Mouse (Mus musculus): ENCODE results near the gene Abca7. TPM values are rescaled to one million over a fixed set of nuclear protein-coding genes. Genes with fewer than 3 reads are reported as not detected.

The Abca7 gene
- polyA plus RNA-seq, 1 experiment from 2014 or later: 5.8 TPM

DNA sequence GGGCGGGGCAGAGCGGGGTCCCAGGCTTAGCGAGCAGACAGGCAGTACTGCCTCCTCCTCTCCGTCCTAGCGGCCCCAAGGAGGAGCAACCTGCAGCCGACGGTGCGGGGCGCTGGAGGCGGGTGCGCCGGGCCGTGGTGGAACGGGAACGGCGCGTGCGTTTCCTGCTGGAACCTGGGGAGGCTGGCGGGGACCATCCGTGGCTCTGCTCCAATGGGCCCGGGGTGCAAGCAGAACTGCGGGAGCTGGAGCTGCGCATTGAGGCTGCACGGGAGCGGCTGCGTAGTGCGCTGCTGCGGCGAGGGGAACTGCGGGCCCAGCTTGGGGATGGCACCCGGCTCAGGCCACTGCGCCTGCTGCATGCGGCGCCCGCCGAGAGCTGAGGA is 19.6 kb upstream of the Abca7 start:
- Histone ChIP-seq H3K9me3 (no peaks in the 10 kb centered on the region), H3K9ac (replicated peaks) (no peak overlapping the region), H3K4me2 (replicated peaks) (no peak overlapping the region), H3K27ac (no peak overlapping the region), H3K4me1 (replicated peaks) (peaks cover 10% of the 10 kb centered on the region), H3K36me3 (peaks cover 61% of the 10 kb centered on the region), H3K27me3 (peaks cover 17% of the 10 kb centered on the region), H3K4me3 (replicated peaks) (no peak overlapping the region)
- no peak for ATAC-seq
- 78% methylated on average over 36 of the region's 36 CpGs for WGBS

DNA sequence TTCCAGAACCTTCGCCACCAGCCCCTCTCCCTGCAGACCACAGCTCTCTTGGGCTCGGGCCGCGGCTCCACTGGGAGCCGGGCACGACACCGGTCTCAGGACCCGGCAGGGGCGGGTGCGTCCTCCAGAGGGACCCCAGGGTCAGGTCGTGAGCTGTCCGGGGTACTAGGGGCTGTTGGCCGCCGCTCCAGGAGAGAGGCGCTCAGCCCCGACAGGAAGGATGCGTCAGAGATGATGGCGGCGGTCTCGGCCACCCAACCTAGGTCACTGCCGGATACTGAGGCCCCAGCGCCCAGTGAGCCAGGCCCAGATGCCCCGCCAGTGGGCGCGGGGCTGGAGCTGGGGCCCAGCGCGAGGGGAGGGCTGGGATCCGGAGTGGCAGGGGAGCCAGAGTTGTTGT is 19.0 kb upstream of the Abca7 start:
- H3K9me3 ChIP-seq: no peaks in the 10 kb centered on the region
- no peak overlapping the region for H3K9ac ChIP-seq (replicated peaks)
- H3K27me3 ChIP-seq: peaks cover 11% of the 10 kb centered on the region
- no peak overlapping the region for H3K27ac ChIP-seq
- WGBS: 79% methylated on average over 28 of the region's 28 CpGs
- peaks cover 61% of the 10 kb centered on the region for H3K36me3 ChIP-seq
- H3K4me3 ChIP-seq (replicated peaks): no peak overlapping the region
- H3K4me2 ChIP-seq (replicated peaks): no peak overlapping the region
- H3K4me1 ChIP-seq (replicated peaks): peaks cover 14% of the 10 kb centered on the region
- no peak for ATAC-seq

DNA sequence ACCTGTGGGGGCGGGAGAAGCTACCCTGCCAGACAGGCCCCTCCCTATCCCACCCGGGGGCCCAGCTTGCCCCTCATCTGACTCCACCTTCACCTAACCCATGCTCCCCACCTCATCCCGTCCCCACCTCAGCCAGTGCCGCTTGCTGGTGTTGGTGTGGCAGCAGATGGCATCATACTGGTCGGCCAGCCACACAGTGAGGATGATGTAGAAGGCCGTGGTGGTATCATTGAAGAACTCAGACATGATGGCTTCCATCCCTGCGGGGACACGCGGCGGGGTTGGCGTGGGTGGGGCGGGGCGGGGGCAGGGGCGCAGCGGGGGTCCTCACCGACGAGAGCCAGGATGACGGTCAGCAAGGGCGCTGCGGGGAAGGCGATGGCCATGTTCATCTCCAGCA is 18.2 kb upstream of the Abca7 start:
- Histone ChIP-seq H3K36me3 (peaks cover 61% of the 10 kb centered on the region), H3K4me2 (replicated peaks) (no peak overlapping the region), H3K4me1 (replicated peaks) (peaks cover 22% of the 10 kb centered on the region), H3K9ac (replicated peaks) (no peak overlapping the region), H3K27me3 (peaks cover 3% of the 10 kb centered on the region), H3K9me3 (no peaks in the 10 kb centered on the region), H3K27ac (no peak overlapping the region), H3K4me3 (replicated peaks) (no peak overlapping the region)
- ATAC-seq: no peak
- WGBS: 96% methylated on average over 21 of the region's 21 CpGs

DNA sequence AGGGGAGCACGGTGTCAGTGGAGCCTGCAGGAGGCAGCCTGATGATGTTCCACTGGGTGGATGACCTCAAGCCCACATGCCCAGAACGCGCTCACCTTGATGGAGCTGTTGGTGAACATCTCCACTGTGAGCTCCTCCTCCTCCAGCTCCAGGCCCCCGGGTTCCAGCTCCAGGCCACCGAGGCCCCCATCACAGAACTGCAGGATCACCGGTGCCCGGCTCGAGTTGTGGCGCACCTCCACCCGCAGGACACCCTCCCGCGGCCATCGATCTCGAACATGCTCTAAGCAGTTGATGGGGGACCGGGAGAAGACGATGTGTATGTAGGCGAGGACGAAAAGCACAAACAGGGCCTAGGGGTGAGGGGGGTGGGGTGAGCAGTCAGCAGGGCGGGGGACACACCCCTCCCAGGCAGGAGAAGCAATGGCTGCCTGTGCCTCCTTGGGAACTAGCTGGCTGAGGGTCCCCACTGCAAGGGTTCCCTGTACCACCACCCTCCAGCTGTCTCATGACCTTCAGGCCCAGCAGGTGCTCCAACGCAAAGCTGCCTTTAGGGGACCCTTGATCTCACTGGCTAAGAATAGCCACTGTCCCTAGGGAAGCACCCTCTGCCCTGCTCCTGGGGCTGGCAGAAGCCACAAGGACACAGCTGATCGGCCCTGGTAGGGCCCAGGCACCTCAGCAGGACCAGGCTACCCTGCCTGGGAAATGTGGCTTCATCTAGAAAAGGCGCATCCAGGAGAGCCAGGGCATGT is 16.7 kb upstream of the Abca7 start:
- Histone ChIP-seq H3K4me3 (replicated peaks) (no peak overlapping the region), H3K27ac (no peak overlapping the region; the same call in 1 of the 2 replicates), H3K27me3 (no peaks in the 10 kb centered on the region), H3K9me3 (no peaks in the 10 kb centered on the region), H3K36me3 (peaks cover 52% of the 10 kb centered on the region), H3K9ac (replicated peaks) (no peak overlapping the region; the same call in 1 of the 2 replicates), H3K4me2 (replicated peaks) (no peak overlapping the region), H3K4me1 (replicated peaks) (peaks cover 28% of the 10 kb centered on the region)
- WGBS: 95% methylated on average over 22 of the region's 22 CpGs
- ATAC-seq: no peak

DNA sequence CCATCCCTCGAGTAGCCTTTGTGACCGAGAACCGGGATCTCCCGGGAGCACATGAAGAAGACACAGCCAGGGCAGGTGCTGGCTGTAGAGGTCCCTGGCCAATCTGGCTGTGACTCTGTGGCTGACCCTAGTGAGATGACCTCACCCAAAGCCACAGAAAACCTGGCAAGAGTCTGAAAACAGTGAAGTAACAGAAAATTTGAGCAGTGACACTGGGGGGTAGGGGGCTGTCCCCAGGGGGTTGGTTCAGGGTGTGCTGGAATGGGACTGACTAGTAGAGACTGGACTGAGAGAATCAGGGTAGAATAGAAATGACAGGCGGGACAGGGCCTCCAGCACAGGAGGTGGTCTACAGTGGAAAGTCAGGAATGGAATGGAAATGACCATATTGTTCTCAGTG is 13.1 kb upstream of the Abca7 start:
- Histone ChIP-seq H3K9ac (replicated peaks) (peak overlapping the region; percentile 85), H3K4me1 (replicated peaks) (peaks cover 43% of the 10 kb centered on the region), H3K27me3 (peaks cover 17% of the 10 kb centered on the region), H3K4me2 (replicated peaks) (peak overlapping the region; percentile 96), H3K9me3 (no peaks in the 10 kb centered on the region), H3K27ac (peak overlapping the region; percentile 96; the same call in 1 of the 2 replicates), H3K4me3 (replicated peaks) (peak overlapping the region; percentile 80), H3K36me3 (peaks cover 19% of the 10 kb centered on the region)
- ATAC-seq: no peak
- WGBS: 80% methylated on average over 5 of the region's 5 CpGs

DNA sequence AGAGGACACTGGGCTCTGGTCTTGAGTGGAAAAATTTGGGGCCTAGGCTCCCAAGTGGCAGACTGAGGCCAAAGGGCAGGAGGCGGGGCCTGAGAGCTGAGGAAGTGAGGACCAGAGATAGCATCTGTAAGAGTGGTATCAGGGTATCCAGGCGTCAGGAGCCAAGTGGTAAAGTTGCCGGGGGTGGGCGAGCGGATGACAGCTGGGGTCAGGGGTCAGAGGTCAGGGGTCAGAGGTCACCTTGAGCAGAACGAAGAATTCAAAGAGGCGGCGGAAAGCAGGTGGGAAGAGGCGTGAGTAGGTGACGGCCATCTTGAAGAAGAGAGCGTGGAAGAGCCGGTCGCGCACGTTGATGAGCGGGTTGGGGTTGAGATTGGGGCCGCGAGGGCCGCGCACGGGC is 12.6 kb upstream of the Abca7 start:
- Histone ChIP-seq H3K36me3 (peaks cover 14% of the 10 kb centered on the region), H3K4me3 (replicated peaks) (peak overlapping the region; percentile 80), H3K9me3 (no peaks in the 10 kb centered on the region), H3K4me2 (replicated peaks) (peak overlapping the region; percentile 96), H3K27me3 (peaks cover 22% of the 10 kb centered on the region), H3K27ac (peak overlapping the region; percentile 96), H3K9ac (replicated peaks) (peak overlapping the region; percentile 85), H3K4me1 (replicated peaks) (peaks cover 48% of the 10 kb centered on the region)
- WGBS: under 1% methylated on average over 21 of the region's 21 CpGs
- peak; percentile 6; the same call in 1 of the 2 replicates for ATAC-seq

DNA sequence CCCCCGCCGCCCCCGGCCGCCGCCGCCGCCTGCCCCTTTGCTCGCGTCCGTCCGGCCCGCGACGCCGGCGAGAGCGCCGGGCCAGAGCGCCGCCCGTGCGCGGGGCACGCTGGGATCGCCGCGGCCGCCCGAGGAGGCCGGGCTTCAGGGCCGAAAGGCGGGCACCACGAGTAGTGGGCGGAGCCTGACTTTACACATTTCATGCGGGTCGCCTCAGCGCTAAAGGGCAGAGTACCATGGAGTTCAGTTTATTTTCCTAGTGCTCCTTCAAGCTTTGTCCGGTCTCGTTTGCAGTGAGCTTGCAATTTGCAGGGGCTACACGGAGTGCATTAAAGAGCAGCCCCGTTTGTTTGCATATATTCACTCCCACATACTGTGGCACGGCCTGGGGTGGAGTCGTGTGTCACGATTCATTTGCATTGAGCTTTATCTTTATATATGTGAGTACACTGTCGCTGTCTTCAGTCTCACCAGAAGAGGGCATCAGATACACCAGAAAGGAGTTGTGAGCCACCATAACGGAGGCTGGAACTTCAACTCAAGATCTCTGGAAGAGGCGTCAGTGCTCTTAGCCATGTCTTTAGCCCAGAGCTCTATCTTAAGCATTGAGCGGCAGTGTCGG is 12.0 kb upstream of the Abca7 start, which contains the start of gene Tmem259:
TSS of gene Tmem259 (minus strand) at position 136 of the 622 bp plus-strand sequence.
- ATAC-seq: peak; percentile 84
- Histone ChIP-seq H3K9ac (replicated peaks) (peak within 1 kb of the TSS; percentile 85), H3K36me3 (peaks cover 8% of the 10 kb centered on the region), H3K27me3 (peaks cover 28% of the 10 kb centered on the region), H3K27ac (peak within 1 kb of the TSS; percentile 96), H3K4me3 (replicated peaks) (peak within 1 kb of the TSS; percentile 80), H3K4me2 (replicated peaks) (peak within 1 kb of the TSS; percentile 96), H3K9me3 (no peaks in the 10 kb centered on the region), H3K4me1 (replicated peaks) (peaks cover 49% of the 10 kb centered on the region)
- WGBS: under 1% methylated on average over 42 of the region's 49 CpGs

DNA sequence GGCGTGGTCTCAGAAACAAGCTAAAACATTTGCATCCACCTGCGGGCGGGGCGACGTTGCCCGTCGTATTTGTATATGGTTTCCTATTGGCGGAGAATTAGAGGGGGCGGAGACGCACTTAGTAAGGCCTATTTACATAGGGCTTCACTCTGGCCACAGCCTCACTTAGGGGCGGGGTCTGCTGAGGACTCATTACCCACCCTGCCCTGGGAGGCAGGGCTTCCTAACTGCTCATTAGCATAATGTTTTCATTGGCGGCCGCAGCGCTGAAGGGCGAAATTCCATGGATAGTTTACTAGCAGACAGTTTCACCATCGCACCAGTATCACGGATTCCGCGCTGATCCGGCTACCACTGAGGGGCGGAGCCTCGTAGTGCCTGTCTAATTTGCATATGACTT is 11.4 kb upstream of the Abca7 start:
- ATAC-seq: peak; percentile 91
- Histone ChIP-seq H3K36me3 (0 out of 2 replicates have a peak, but pooled peaks cover 4% of the 10 kb centered on the region), H3K4me3 (replicated peaks) (peak overlapping the region; percentile 80), H3K9me3 (no peaks in the 10 kb centered on the region), H3K27me3 (peaks cover 34% of the 10 kb centered on the region), H3K4me1 (replicated peaks) (peaks cover 49% of the 10 kb centered on the region), H3K27ac (peak overlapping the region; percentile 96), H3K9ac (replicated peaks) (peak overlapping the region; percentile 85), H3K4me2 (replicated peaks) (peak overlapping the region; percentile 96)
- under 1% methylated on average over 22 of the region's 22 CpGs for WGBS

DNA sequence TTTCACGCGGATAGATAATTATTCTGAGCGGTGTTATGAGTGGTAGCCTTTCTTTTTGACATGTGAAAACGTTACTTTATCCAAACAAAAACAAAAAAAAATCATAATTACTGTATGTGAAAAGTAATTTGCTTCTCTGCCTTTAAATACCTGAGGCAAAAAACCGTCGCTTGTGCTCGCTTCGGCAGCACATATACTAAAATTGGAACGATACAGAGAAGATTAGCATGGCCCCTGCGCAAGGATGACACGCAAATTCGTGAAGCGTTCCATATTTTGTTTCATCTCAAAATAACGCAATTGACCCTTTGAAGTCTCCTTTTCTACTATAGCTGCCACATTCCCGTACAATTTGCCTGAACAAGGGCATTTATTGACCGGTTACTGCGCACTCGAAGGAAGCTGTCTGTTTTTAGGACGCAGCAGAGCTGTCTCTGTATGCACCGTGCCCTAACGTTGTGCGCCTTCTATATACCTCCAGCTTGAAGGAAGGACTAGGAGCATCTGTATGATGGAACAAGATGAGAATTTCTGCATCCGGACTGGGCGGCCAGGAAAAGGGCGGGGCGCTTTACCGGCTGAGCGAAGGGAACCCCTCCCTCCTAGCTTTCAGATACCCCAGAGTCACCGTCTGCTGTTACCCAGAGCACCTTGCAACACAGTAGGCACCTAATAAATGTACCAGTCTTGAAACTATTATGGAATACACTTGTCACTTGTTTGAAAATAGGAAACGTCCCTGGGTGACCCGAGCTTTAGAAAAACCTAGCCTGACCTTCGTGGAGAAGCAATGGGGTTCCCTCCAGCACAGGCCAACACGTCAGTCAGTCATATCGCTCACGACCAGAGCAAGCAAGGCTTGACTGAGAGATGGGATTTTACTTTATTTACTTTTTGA is 10.7 kb upstream of the Abca7 start:
- H3K4me3 ChIP-seq (replicated peaks): peak overlapping the region; percentile 80
- 3% methylated on average over 35 of the region's 35 CpGs for WGBS
- H3K4me1 ChIP-seq (replicated peaks): peaks cover 49% of the 10 kb centered on the region
- peak; percentile 7; the same call in 1 of the 2 replicates for ATAC-seq
- peak overlapping the region; percentile 69 for H3K9ac ChIP-seq (replicated peaks)
- H3K36me3 ChIP-seq: 0 out of 2 replicates have a peak, but pooled peaks cover 4% of the 10 kb centered on the region
- peak overlapping the region; percentile 96 for H3K4me2 ChIP-seq (replicated peaks)
- H3K27ac ChIP-seq: peak overlapping the region; percentile 96
- H3K27me3 ChIP-seq: peaks cover 39% of the 10 kb centered on the region
- no peaks in the 10 kb centered on the region for H3K9me3 ChIP-seq

DNA sequence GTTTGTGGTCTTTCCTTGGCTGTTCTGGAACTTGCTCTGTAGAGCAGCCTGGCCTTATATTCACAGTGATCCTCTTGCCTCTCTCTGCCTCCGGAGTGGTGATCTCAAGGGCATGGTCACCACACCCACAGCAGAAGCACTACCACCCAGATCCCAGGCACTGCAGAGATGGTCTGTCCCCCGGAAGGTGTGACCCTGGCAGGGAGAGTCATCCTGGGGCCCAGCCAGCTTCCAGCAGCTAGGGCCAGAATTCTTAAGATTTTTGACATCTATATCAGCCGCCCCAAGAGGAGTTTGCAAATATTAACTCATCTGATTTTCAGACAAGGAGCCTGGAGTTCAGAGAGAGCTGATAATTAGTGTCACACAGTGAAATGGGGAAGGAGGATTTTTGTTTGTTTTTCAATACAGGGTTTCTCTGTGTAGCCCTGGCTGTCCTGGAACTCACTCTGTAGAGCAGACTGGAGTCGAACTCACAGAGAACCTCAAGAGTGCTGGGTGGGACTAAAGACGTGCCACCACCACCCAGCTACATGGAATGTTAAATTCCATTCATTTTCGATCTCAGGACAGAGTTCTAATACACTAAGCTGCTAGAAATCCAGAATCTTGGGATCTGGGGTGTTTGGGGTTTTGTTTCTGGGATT is 9.9 kb upstream of the Abca7 start:
- H3K9ac ChIP-seq (replicated peaks): peak overlapping the region; percentile 69
- H3K4me2 ChIP-seq (replicated peaks): peak overlapping the region; percentile 96
- 46% methylated on average over 6 of the region's 6 CpGs for WGBS
- no peak for ATAC-seq
- peaks cover 47% of the 10 kb centered on the region for H3K27me3 ChIP-seq
- H3K27ac ChIP-seq: peak overlapping the region; percentile 96
- H3K4me1 ChIP-seq (replicated peaks): peaks cover 42% of the 10 kb centered on the region
- H3K4me3 ChIP-seq (replicated peaks): peak overlapping the region; percentile 80
- peaks cover 1% of the 10 kb centered on the region; the same call in 1 of the 2 replicates for H3K36me3 ChIP-seq
- H3K9me3 ChIP-seq: no peaks in the 10 kb centered on the region

DNA sequence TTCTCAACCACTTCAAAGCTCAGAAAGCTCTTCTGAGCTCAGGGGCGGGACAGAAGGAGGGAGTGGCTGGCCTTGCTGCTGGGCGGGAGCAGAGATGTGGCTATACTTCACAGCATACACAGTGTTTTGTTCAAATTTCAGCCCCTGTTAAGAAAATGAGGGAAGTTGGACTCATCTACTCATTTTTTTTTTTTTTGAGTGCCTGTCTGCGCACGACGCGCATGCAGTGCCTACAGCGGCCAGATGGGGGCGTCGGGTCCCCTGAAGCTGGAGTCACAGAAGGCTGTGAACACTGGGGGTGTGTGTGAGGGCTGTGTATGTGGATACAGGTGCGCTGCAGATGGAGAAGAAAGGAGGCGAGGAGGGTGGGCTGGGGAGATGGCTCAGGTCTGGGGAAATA is 9.3 kb upstream of the Abca7 start:
- Histone ChIP-seq H3K4me1 (replicated peaks) (peaks cover 36% of the 10 kb centered on the region), H3K4me3 (replicated peaks) (peak overlapping the region; percentile 80; the same call in 1 of the 2 replicates), H3K27ac (no peak overlapping the region), H3K36me3 (no peaks in the 10 kb centered on the region; the same call in 1 of the 2 replicates), H3K9me3 (no peaks in the 10 kb centered on the region), H3K9ac (replicated peaks) (no peak overlapping the region), H3K27me3 (peaks cover 47% of the 10 kb centered on the region), H3K4me2 (replicated peaks) (peak overlapping the region; percentile 96)
- ATAC-seq: no peak
- 2% methylated on average over 11 of the region's 11 CpGs for WGBS
